Mouse (Mus musculus): ENCODE results near the gene Numb.
"Not testable (repeated sequence)": the region's sequence is repeated elsewhere in the genome, so short reads cannot be mapped to it uniquely, and the experiment has no call there.

Numb gene

DNA sequence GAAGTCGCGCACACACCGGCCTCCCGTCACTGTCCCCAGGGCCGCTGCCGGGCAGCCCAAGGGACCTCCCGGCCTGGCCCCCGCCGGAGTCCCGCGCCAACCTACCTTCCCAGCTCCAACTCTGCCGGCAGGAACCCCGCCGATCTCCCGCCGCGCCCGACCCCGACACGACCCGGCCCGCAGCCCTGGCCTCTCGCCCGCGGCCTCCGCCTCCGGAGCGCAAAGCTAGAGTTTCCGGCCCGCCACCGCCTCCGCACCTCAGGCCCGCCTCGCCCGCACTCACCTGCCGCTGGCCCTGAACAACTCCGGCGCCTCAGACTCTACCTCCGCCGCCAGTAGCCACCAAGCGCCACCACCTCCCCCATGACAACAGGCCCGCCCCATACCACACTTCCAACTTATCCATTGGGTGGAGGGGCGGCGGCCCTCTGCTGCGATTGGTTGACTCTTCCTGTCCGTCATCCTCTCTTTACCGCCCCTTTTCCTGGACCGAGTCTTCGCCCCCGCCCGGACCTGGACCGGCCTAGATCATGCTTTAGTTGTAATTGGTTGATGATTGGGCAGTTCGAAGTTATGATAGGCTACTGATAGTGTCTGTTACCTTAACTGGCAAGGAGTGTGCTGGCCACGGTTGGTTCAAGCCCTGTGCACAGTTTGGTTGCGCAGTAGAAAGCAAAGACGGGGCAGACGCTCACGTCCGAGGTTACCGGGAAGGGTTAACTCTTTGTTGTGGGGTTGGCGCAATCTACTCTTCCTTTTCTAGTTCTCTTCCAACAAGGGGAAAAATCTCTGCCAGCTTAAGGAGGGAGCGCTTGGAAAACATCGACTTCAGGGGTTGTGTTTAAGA, at the start of gene Numb:
TSS of gene Numb (minus strand) at position 400 of the 847 bp plus-strand sequence.
- DNase-seq (ENCODE audit: low read depth, low spot score), result peak; percentile 97

DNA sequence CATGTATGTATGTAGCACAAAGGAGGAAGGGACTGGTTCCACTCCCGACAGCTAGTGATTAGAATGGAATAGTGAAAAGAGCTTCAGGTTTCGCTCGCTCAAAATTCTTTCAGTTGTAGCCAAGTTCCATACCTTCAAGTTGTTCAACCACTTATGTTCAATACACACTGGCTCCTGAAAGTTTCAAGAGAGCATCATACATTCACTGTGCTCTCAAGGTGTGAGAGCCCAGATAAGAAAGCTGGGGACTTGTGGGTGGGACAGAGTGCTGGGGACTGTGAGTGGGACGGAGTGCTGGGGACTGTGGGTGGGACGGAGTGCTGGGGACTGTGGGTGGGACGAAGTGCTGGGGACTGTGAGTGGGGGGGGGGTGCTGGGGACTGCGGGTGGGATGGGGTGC, 43.5 kb upstream of the Numb start:
- no peak for DNase-seq (ENCODE audit: low read depth, low spot score)

GRCm38 (mm10) chr12:83958278-83958677, 36.5 kb upstream of the Numb start:
- no peak for DNase-seq (ENCODE audit: low read depth, low spot score)

DNA sequence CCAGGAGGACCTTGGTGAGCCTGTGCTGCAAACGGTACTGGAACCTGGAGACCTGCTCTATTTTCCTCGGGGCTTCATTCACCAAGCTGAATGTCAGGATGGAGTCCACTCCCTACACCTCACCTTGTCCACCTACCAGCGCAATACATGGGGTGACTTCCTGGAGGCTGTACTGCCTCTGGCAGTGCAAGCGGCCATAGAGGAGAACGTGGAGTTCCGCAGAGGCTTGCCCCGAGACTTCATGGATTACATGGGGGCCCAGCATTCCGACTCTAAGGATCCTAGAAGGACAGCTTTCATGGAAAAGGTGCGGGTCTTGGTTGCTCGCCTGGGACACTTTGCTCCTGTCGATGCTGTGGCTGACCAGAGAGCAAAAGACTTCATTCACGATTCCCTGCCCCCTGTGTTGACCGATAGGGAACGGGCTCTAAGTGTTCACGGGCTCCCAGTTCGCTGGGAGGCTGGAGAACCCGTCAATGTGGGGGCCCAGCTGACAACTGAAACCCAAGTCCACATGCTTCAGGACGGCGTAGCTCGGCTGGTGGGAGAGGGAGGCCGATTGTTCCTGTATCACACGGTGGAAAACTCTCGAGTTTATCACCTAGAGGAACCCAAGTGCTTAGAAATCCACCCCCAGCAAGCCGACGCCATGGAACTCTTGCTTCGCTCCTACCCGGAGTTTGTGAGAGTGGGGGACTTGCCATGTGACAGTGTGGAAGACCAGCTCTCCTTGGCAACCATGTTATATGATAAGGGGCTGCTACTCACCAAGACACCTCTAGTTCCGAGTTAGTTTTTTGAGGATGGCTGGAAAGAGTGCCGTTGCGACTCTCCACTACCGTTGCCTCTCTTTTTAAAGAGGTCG, 30.2 kb upstream of the Numb start:
- DNase-seq (ENCODE audit: low read depth, low spot score), result no peak

- peak; percentile 14 for DNase-seq (ENCODE audit: low read depth, low spot score)
Measured at GRCm38 (mm10) chr12:83950840-83951701, 29.3 kb upstream of the Numb start.

- peak; percentile 76 for DNase-seq (ENCODE audit: low read depth, low spot score)
Measured at GRCm38 (mm10) chr12:83950493-83950839, 28.7 kb upstream of the Numb start, which contains the start of gene Riox1. TSS of gene Riox1 (plus strand) at chr12:83950608.

- DNase-seq (ENCODE audit: low read depth, low spot score), result no peak
Measured at GRCm38 (mm10) chr12:83949776-83950492, 28.2 kb upstream of the Numb start.

- no peak for DNase-seq (ENCODE audit: low read depth, low spot score)
Measured at GRCm38 (mm10) chr12:83949043-83949442, 27.3 kb upstream of the Numb start.

- DNase-seq (ENCODE audit: low read depth, low spot score), result no peak
Measured at GRCm38 (mm10) chr12:83947260-83947811, 25.6 kb upstream of the Numb start.

DNA sequence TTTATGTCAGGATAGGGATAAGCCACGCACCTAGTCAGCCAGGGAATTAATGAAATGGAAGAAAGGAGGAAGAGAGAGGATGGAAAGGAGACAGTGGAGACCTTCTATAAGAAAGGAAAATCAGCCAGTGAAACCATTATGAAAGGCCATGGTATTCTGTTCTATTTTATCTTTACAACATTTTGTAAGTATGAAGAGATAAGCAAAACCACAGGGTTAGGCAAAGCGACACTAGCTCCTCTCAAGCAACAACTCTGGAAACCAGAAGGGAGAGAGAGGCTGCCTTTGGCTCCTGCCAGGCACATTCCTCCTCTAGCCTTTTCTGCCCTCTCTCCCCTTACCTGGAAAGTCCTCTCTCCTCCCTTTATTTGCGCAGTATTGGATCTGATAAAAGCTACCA, 20.2 kb upstream of the Numb start:
- no peak for DNase-seq (ENCODE audit: low read depth, low spot score)

GRCm38 (mm10) chr12:83940031-83940430, 18.3 kb upstream of the Numb start:
- no peak for DNase-seq (ENCODE audit: low read depth, low spot score)

- DNase-seq (ENCODE audit: low read depth, low spot score), result no peak
Measured at GRCm38 (mm10) chr12:83939332-83939731, 17.6 kb upstream of the Numb start.

GRCm38 (mm10) chr12:83938592-83938991, 16.9 kb upstream of the Numb start:
- not testable (repeated sequence) for DNase-seq (ENCODE audit: low read depth, low spot score)

DNA sequence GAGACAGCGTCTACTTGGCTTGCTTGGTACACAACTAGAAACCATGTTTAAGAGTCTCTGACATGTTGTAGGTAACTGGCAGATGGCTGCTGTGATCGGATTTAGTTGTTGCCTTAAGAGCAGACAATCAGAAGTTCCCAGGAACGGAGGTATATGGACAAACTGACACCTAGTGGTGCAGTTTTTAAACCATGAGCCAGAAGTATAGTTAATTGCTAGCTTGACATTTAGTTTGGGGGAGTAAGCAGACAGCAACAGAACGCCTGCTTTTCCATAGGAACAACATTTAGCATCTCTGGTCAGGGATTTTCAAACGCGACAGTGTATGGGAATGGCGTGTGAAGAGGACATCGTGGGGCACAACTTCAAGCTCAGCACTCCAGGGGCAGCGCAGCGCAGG, 15.9 kb upstream of the Numb start:
- no peak for DNase-seq (ENCODE audit: low read depth, low spot score)

DNA sequence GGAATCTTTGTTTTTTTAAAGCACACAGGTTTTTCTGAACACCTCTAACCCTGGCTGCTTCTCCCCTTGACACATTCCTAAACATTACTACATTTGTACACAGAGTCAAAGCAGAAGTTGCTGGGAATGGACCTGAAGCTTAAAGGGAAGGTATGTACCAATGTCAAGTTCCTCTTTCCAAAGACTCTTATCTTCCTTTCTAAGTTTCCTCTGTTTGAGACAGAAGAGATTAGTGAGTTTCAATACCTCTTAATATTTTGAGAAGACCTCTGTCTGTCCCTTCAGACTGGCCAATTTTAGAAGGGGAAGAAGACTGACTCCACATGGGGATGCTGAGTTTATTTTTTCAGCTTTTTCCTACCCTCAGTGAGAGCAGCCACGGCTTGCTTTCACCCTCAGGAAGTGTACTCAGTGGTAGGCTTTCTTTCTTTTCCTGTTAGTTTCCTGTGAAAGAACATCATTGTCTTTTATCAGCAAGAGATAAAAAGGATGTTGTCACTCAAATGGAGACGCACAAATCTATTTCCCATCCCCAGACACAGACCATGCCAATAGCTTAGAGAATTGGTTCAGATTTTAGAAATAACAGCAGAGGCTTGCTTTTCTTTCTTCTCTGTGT, 7.6 kb upstream of the Numb start:
- DNase-seq (ENCODE audit: low read depth, low spot score), result no peak

DNA sequence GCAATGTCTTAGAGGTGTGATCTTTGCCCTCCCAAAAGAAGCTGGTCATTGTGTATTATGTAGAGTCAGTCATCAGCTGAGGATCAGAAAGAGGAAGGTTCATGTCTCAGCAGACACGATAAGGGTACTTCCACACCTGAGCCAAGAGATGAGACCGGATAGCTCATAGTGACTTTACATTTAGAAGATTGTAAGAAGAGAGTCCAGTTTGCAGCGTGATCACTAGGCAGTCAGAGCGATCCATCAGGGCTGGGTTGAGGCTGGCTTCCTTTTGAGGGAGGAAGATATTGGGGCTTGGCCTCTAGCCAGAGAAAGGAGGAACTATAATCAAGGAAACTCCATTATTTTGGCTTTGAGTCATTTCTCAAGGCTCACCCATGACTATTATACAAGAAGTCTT, 6.0 kb upstream of the Numb start:
- DNase-seq (ENCODE audit: low read depth, low spot score), result no peak

GRCm38 (mm10) chr12:83926061-83926460, 4.3 kb upstream of the Numb start:
- DNase-seq (ENCODE audit: low read depth, low spot score), result no peak

DNA sequence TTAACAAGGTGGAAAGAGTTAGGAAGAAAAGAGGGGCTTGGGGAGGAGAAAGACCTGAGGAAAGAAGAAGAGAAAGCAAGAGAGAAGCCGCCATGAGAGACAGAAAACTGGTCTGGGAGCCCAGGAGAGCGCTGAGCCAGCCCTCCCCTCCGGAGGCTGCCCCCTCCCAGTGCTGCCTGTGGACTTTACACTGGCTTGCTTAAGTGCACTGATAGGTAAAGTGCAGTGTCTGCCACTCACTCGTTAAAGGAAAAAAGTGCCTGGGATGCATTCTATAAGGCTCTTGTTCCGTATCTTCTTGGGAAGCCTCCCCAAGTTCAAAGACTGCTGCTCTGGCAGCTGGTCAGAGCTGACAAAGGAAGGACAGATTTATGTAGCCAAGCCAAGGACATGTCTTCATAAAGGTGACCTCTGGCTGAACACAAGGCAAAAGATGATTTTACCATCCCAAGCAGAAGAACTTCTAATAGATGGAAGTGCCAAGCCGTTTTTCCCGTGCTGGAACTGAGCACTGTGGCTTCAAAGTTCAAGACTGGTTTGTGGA, 3.5 kb upstream of the Numb start:
- no peak for DNase-seq (ENCODE audit: low read depth, low spot score)

DNA sequence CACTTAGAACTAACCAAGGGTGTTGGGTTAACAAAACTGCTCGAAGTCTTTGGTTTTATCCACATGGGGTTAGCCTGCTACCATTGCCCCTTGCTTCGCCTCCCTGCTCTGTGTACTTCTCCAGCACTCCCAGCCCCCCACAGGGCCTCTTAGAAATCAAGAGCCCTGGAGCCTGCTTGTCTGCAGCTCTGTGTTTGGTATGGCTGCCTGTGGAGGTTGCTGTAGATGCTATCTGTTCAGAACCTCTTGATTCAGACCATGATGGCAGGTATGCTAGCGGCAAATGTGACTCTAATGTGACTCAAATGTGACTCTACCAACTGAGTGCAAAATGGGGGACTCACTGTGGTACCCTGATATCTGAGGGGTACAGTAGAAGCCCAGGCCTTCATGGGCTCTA, 2.6 kb upstream of the Numb start:
- DNase-seq (ENCODE audit: low read depth, low spot score), result no peak

DNA sequence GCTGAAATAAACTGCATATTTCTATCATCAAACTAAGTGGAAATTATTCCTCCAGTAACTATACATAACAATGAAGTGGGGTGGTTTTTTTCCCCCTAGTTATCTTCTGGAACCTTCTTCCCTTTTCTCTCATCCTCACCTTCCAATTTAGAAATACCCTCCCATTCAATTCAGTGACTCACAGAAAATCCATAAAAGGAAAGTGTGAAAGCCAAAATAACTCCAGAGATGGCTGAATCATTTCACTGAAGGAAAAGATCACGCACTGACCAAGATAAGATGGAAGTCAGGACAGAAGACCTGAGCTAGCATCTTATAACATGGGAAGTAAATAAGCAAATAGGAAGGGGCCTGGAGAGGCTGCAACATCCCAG, 1.7 kb upstream of the Numb start:
- DNase-seq (ENCODE audit: low read depth, low spot score), result no peak
